Mouse (Mus musculus) heart, embryonic 11.5 days (tissue): ENCODE data around the gene Jph4. TPM values are rescaled to one million over a fixed set of nuclear protein-coding genes. Genes with fewer than 3 reads are reported as not detected.
A peak's percentile ranks its signal among the peaks of the same experiment; 100 is the strongest.

Source experiments
- ATAC-seq: fragments of 200-750 bp; cut with Nextera tagmentation; replicated peaks from 2 replicates; pipeline ENCODE4 v1.8.0; 2017; ENCODE audit warnings: moderate library complexity; ENCODE audit not compliant: insufficient number of reproducible peaks, low FRiP score, low TSS enrichment
- H3K27ac ChIP-seq: fragments of 300-500 bp; sonication (generic); 2 replicates; pipeline ENCODE4 v1.5.1; 2014; ENCODE audit warnings: mild to moderate bottlenecking, low read depth, low read length
- H3K27me3 ChIP-seq: fragments of 300-500 bp; sonication (generic); 2 replicates; pipeline ENCODE4 v1.6.1; 2014; ENCODE audit warnings: mild to moderate bottlenecking, low read length, mixed read lengths; ENCODE audit not compliant: control insufficient read depth, insufficient read depth
- H3K36me3 ChIP-seq: fragments of 300-500 bp; sonication (generic); 2 replicates; pipeline ENCODE4 v1.6.1; 2014; ENCODE audit warnings: mild to moderate bottlenecking, low read length, moderate library complexity, mixed read lengths; ENCODE audit not compliant: control insufficient read depth, insufficient read depth
- H3K4me1 ChIP-seq: fragments of 300-500 bp; sonication (generic); 2 replicates; pipeline ENCODE4 v1.6.1; 2014; ENCODE audit warnings: low read length; ENCODE audit not compliant: control insufficient read depth, insufficient read depth
- H3K4me2 ChIP-seq: fragments of 300-500 bp; sonication (generic); 2 replicates; pipeline ENCODE4 v1.6.1; 2014; ENCODE audit warnings: mild to moderate bottlenecking, moderate library complexity
- H3K4me3 ChIP-seq: fragments of 300-500 bp; sonication (generic); 2 replicates; pipeline ENCODE4 v1.5.1; 2014; ENCODE audit warnings: low read depth, low read length
- H3K9ac ChIP-seq: fragments of 300-500 bp; sonication (generic); 2 replicates; pipeline ENCODE4 v1.6.1; 2014; ENCODE audit warnings: mild to moderate bottlenecking, low read depth, low read length, moderate library complexity
- H3K9me3 ChIP-seq: fragments of 300-500 bp; sonication (generic); replicated peaks from 2 replicates; pipeline ENCODE4 v1.6.1; 2016; ENCODE audit warnings: low read length; ENCODE audit not compliant: control insufficient read depth
- WGBS: fragments of 180-500 bp; shearing (Covaris S2); extraction: QIAGEN DNeasy Blood & Tissue Kit; methylation state at CpG from one replicate; pipeline ENCODE4 v1.1.7; 2014; ENCODE audit not compliant: insufficient replicate concordance; 5-methylcytosine and 5-hydroxymethylcytosine counted together
- polyA plus RNA-seq: library from polyadenylated mRNA; unstranded; fragments of >200 nt; fragmentation: Nextera tagmentation; extraction: Ambion mirVana; gene quantifications from 2 replicates; pipeline ENCODE4 v1.2.1, GENCODE M21; 2014

Jph4 gene
- polyA plus RNA-seq: 0.31 and 0.59 TPM in 2 replicates

GRCm38 (mm10) chr14:55116425-55117200 lies at the start of gene Jph4:
Jph4 (minus strand) TSS chr14:55116935.
- no peak within 1 kb of the TSS for H3K9ac ChIP-seq
- peak within 1 kb of the TSS; percentile 100 for H3K4me2 ChIP-seq
- H3K27ac ChIP-seq: no peak within 1 kb of the TSS
- peak within 1 kb of the TSS; percentile 63 for H3K4me3 ChIP-seq
- WGBS: 4% methylated on average over 21 of the region's 21 CpGs
- no peaks in the 10 kb centered on the region for H3K36me3 ChIP-seq
- H3K27me3 ChIP-seq: peaks cover 62% of the 10 kb centered on the region
- ATAC-seq: no peak
- H3K4me1 ChIP-seq: peaks cover 16% of the 10 kb centered on the region; the same call in 1 of the 2 replicates
- H3K9me3 ChIP-seq: no peaks in the 10 kb centered on the region

DNA sequence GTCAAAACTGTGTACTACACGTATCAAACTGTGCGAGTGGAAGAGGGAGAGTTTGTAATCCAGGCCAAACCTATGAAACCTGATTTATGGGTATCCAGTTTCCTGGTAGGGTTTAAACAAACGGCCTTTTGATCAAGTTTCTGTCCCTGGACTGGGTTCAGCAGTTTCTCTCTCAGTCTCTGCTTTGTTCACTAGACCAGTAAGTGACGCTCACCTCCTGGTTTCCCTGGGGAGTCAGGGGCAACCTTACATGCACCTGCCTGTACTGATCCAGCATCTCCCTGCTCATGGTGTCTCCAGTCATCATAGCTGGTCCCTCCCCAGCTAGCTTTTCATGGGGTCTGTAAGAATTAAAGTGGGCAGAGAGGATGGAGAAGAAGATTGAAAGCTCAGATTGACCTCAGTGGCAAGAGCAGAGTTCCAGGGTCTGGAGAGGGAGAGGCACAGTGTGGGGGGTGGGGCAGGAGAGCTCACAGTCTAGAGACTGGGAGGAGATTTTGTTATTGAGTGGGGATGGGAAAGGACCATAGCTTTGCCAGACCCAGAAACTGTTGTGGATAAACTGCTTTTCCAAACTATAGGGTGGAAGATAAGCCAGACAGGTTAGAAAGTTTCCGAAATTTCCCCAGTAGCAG lies 47.6 kb upstream of the Jph4 start:
- ATAC-seq: no peak
- Histone ChIP-seq H3K27ac (no peak overlapping the region), H3K36me3 (no peaks in the 10 kb centered on the region), H3K27me3 (peaks cover 6% of the 10 kb centered on the region; the same call in 1 of the 2 replicates), H3K4me3 (no peak overlapping the region), H3K4me2 (no peak overlapping the region), H3K9me3 (no peaks in the 10 kb centered on the region), H3K9ac (no peak overlapping the region), H3K4me1 (0 out of 2 replicates have a peak, but pooled peaks cover 3% of the 10 kb centered on the region)
- WGBS: 73% methylated on average over 5 of the region's 5 CpGs

DNA sequence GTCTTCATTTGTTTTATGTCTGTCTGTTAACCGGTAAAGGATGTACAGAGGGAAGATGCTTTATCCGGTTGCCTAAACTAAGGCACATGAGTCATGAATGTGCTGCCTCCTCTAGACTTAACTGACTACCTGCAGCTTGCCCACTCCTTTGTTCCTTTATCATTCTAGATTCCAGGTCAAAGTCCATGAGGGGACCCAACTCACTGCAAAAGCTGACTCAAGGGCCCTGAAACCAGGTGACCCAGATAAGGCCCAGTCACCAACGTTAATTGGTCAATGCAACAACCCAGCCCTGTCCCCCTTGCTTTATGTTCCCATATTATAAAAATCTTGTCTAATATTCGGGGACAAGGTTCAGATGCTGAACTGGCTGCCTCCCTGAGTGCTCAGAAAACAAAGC lies 45.4 kb upstream of the Jph4 start:
- ATAC-seq: no peak
- Histone ChIP-seq H3K9ac (no peak overlapping the region), H3K4me1 (0 out of 2 replicates have a peak, but pooled peaks cover 3% of the 10 kb centered on the region), H3K36me3 (no peaks in the 10 kb centered on the region), H3K27ac (no peak overlapping the region), H3K4me2 (no peak overlapping the region), H3K9me3 (no peaks in the 10 kb centered on the region), H3K4me3 (no peak overlapping the region), H3K27me3 (no peaks in the 10 kb centered on the region)
- WGBS: 70% methylated on average over 4 of the region's 4 CpGs

DNA sequence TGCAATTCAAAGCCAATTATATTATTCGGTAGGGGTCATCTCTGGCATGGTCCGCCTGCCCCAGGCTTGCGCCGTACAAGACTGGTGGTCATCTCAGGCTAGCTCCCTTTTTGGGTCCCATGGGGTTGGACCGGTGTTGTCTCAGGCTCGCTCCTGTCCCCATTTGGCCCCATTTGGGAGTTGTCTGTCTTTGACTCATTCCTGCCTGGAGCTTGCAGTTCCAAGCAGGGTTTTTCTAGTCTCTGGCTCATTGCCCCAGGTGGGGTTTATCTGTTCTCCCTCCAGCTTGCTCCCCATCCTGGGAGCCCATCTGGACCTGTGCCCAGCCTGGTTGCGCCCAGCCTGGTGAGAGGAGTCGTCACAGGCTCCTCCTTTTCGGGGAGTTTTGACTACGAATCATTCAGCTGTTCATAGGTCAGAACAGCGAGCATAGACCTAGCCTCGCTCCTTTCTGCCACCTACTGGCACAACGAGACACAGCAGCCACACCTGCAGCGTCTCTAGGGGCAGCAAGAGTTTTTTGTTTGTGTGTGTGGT lies 44.4 kb upstream of the Jph4 start:
- H3K36me3 ChIP-seq: no peaks in the 10 kb centered on the region
- H3K4me2 ChIP-seq: peak overlapping the region; percentile 58
- H3K4me1 ChIP-seq: 0 out of 2 replicates have a peak, but pooled peaks cover 3% of the 10 kb centered on the region
- no peak overlapping the region for H3K27ac ChIP-seq
- ATAC-seq: no peak
- H3K4me3 ChIP-seq: 0 out of 2 replicates have a peak overlapping the region, but pooled peaks have one; percentile 10
- no peak overlapping the region for H3K9ac ChIP-seq
- WGBS: 29% methylated on average over 14 of the region's 14 CpGs
- H3K27me3 ChIP-seq: no peaks in the 10 kb centered on the region
- no peaks in the 10 kb centered on the region for H3K9me3 ChIP-seq

DNA sequence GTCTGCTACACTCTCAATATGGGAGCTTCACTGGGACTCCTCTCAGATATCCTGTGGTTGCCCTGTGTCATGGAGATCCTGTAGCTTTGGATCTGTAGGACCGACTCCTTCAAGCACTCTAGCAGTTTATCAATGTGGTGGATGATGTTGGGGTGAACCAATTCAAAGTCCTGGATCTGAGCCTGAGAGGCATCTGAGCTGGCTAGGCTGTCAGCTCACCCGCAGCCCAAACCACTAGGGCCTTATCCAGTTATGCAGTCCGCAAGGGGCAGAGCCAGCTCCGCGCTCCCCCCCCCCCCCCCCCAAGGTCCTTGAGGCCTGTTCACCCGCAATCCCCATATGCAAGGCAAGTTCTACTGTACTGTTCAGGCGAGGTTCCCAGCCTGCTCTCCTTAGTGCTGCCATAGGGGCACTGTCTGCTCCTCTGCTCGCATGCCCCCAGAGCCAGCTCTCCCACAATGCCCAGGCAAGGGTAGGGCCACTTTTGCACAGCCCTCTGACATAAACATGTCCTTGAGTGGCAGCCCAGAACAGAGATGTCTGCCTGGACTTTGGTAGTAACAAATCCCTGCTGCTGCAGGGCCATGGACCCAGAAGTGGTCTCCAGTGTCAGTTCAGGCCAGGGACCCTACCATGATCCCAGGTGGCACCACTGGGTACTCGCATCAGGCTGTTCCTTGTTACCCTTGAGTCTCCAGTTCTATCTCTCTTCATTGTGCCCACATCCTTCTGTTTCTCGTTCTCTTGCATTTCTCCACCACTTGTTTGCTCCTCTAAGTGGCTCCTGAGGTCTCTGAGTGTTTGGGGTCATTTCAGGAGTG lies 43.7 kb upstream of the Jph4 start:
- no peaks in the 10 kb centered on the region for H3K9me3 ChIP-seq
- 0 out of 2 replicates have a peak, but pooled peaks cover 3% of the 10 kb centered on the region for H3K4me1 ChIP-seq
- H3K36me3 ChIP-seq: no peaks in the 10 kb centered on the region
- no peaks in the 10 kb centered on the region for H3K27me3 ChIP-seq
- no peak overlapping the region for H3K9ac ChIP-seq
- 73% methylated on average over 8 of the region's 10 CpGs for WGBS
- H3K27ac ChIP-seq: no peak overlapping the region
- ATAC-seq: no peak
- no peak overlapping the region for H3K4me3 ChIP-seq
- no peak overlapping the region for H3K4me2 ChIP-seq

DNA sequence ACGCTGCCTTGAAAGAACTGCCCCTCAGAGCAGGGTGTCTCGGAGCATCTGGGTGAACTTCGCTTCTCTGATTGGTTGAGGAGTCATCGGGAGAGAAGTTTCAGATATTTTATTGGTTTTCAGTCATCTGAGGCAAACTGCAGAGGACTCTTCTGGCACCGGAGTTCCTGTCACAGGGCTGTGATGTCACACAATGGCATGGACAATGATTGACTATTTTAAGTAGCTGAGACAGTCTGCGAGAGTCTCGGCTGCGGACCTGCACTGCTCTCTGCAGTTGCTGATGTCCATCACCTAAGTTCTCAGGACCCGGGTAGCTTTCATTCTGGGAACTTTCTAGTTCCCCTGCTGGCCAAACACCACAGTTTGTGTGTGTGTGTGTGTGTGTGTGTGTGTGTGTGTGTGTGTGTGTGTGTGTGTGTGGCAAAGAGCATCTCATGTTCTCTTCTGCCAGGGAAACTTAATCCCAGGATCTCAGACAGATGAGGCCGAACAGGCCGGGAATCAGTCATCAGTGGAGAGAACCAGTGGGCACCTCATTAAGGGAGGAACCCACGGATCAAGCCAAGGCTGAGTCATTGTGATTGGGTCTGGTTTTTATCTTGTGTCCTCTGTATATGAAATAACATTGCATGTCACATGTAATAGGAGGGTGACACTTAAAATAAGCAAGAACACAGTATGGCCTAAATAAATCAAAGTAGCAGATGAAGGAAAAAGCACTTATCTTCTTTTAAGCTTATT lies 40.8 kb upstream of the Jph4 start:
- H3K4me3 ChIP-seq: no peak overlapping the region
- 47% methylated on average over 12 of the region's 12 CpGs for WGBS
- H3K27me3 ChIP-seq: no peaks in the 10 kb centered on the region
- 0 out of 2 replicates have a peak, but pooled peaks cover 3% of the 10 kb centered on the region for H3K4me1 ChIP-seq
- H3K9me3 ChIP-seq: no peaks in the 10 kb centered on the region
- no peaks in the 10 kb centered on the region for H3K36me3 ChIP-seq
- H3K9ac ChIP-seq: no peak overlapping the region
- no peak overlapping the region for H3K4me2 ChIP-seq
- ATAC-seq: no peak
- H3K27ac ChIP-seq: no peak overlapping the region

DNA sequence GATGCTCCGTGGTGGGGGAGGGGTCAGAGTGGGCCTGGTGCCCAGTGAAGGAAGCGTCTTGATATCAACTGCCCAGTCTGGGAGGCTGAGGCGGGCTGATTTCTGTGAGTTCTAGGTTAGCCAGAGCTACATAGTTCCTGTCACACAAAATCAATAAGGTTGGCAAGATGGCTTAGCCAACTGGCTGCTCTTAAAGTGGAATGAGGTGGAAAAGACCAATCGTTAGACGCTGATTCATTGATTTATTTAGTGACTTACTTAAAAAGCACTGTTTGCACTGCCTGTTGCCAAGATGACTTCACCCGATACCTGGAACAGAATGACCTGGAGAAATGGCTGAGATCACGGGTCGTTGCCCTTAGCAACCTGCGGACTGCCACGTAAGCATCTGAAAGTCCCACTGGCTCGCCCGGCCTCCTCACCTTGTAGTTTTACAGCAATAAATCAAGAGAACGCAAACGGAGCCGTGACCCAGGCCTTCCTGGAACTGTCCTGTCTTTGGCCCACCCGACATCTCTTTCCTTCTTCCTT lies 36.3 kb upstream of the Jph4 start:
- WGBS: 86% methylated on average over 16 of the region's 16 CpGs
- no peaks in the 10 kb centered on the region for H3K27me3 ChIP-seq
- no peak overlapping the region for H3K9ac ChIP-seq
- H3K27ac ChIP-seq: no peak overlapping the region
- H3K4me1 ChIP-seq: 0 out of 2 replicates have a peak, but pooled peaks cover 3% of the 10 kb centered on the region
- H3K36me3 ChIP-seq: no peaks in the 10 kb centered on the region
- no peak for ATAC-seq
- H3K9me3 ChIP-seq: no peaks in the 10 kb centered on the region
- no peak overlapping the region for H3K4me2 ChIP-seq
- no peak overlapping the region for H3K4me3 ChIP-seq
